Mouse (Mus musculus) bone marrow, adult 2 months (tissue): ENCODE measurements around the gene Scn8a.

Source experiments
- CTCF ChIP-seq: fragments of 200-500 bp; IDR thresholded peaks from 2 replicates; pipeline ENCODE4 v1.5.1; 2011; ENCODE audit warnings: low read length, control low read depth; ENCODE audit not compliant: control insufficient read depth, insufficient read depth
- POLR2A ChIP-seq: fragments of 200-500 bp; IDR thresholded peaks from 2 replicates; pipeline ENCODE4 v1.6.1; 2011; ENCODE audit warnings: low read depth, mild to moderate bottlenecking, control low read depth, low read length, borderline replicate concordance; ENCODE audit not compliant: control insufficient read depth

DNA sequence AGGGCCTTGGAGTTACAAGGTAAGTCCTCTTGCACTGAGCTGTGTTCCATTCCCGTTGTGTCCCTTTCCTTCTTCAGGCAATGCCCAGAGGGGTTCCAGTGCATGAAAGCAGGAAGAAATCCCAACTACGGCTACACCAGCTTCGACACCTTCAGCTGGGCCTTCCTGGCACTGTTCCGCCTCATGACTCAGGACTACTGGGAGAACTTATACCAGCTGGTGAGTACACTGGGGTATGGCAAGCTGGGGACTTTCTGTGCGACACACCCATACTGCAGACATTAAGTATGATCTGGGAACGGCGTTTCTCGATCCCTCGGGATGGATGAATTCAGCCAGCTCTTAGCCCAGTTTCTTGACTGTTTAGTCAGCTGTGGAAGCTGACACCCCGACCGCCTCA lies 101.8 kb downstream of the Scn8a start:
- TF ChIP-seq CTCF, result no peak
- TF ChIP-seq POLR2A, result no peak
